Mouse (Mus musculus) embryonic stem cell, embryonic (primary cell): Measurements from ENCODE around the gene Meis1.

Experiments used
- CTCF ChIA-PET, 4 experiments: fragments of 300-600 bp in 2 of 4; fragments of 350-600 bp in 2 of 4; sonication (Branson Sonifier 250); formaldehyde crosslinking; loops; one replicate each; lab custom pipeline; 2022; ENCODE audit warnings: inconsistent platforms in 2 of 4; lab: Charles Lee
- POLR2A ChIA-PET, 4 experiments: fragments of 300-600 bp in 2 of 4; fragments of 350-600 bp in 2 of 4; sonication (Branson Sonifier 250); formaldehyde crosslinking; loops; one replicate each; lab custom pipeline; 2022; ENCODE audit warnings: antibody characterized with exemption in 4 of 4, inconsistent platforms in 1 of 4; lab: Charles Lee

Gene Meis1

DNA sequence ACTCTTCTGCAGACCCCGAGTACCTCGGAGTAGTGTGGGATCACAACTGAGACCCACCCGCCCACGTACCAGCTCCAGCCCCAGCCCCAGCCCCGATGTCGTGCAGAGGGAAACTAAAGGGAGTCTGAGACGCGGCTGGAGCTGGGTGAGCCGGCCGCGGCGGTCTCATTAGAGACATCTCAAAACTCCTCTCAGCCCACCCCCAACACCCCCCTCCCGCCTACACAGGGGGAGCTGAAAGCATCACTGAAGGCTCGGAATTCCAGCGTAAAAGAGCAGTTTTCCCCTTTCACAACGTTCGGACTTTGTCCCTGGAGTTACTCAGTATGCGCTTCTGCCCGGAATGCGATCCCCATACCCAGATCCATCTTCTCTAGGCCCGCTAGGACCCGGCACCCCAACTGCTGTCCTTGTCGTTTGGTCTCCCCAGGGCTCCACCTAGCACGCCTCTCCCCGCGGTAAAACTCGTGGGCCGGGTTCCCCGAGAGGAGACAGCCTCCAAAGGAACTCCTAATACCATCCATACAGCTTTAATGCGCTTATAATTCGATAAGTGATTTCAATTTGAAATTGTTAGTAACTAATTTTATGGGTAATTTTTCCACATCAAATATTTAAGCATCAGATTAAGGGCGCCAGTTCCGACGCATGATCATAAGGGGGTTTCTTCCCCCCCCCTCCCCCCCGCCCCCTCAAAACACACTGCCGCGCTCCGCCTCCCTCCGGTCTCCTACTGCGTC, 141.7 kb downstream of the Meis1 start:
- CTCF ChIA-PET, result interaction anchor here (0.7 to 1.7 kb wide), 6 partner anchors 50 to 490 kb away, joined by 3 to 9 read pairs (median 4); no protein-coding TSS in a partner anchor
- POLR2A ChIA-PET, result interaction anchor here in 1 of 4 experiments (0.6 to 2.2 kb wide), 5 partner anchors 11 to 144 kb away, joined by 3 to 9 read pairs (median 3); partner anchors contain the start of gene Meis1

DNA sequence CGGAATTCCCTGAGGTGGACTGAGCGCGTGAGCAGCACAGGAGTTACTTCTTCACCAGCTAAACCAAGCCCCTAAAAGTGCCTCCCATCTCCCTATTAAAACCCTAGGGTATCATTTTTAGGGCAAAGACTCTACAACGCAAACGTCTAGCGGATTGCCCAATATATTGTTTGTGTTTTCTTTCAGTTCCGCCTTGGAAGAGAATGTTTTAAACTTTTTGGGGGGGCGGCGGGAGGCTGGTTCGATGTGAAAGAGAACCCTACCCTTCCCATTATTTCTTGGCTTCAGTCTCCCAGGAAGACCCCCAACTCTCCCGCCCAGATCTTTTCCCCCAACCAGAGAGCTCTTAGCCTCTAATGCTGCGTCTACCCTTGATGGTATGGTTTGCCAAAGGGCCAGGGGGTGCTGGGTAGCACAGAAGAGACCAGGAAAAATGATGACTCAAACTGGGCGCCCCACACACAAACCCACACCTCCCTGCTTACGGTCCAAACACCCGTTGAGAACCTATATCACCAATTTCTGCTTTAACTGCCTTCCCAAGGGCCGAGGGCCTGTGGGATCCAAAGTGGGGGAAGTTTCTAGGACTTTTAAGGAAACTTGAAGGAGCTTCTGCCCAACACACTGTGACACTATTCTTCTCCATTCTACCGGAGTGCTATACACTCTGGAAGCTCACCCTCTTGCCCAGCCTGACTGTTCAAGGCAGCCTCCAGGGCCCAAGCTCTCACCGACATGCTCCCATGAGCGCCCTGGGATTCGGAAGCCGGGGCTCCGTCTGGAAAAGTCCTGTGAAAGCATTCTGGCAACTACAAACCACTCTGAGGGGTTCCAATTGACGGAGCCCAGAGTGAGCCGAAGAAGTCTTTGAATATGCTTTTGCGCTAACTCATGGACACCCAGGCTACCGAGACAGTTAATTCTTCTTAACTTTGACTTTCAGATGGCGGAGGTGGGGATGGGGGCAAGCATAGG, 142.6 kb downstream of the Meis1 start:
- POLR2A ChIA-PET, result interaction anchor here in 1 of 4 experiments (0.8 to 2.2 kb wide), 4 partner anchors 138 to 145 kb away, joined by 3 to 9 read pairs (median 4); partner anchors contain the start of gene Meis1
- CTCF ChIA-PET, result interaction anchor here in 2 of 4 experiments (0.8 to 1.7 kb wide), 3 partner anchors 137 to 151 kb away, joined by 4 to 9 read pairs (median 4); no protein-coding TSS in a partner anchor

DNA sequence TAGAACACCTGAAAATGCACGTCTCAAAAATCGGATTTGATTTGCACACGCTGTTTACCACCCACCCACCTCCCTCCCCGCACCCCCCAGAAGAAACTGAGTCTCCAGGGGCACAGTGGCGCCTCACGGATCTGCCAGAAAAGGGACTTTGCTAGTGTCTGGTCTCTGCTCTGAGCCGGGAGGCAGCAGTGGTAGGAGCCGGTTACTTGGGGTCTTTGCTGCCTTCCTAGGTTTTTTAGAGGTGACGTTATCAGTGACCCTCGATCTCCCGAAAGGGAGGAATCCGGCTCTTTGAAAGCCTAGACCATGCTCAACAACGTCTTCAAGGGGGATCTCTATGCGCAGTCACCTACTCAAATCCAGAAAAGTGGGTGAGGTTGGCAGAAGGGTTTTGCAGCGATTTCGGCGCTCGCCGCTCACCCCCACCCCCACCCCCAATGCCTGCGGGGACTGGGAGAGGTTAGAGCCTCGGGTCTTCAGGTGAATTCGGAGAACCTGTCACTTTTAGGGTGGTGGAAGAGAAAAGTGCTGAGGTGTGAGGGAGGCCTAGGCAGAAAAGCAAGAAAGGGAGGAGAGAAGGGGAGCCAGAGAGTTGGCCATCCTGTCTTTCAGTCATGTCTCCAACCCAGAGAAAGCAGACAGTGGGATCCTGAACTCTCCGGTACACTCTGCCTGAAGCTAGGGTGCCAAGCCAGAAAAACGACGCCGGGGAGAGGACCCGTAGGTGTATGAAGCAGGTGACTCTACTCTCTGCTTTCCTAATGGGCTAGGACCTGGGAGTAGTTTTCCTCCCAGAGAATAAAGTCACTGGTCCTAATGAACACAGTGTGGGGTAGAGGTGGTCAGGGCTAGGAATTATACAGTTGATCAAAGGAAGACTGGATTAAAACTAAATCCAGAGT, 143.5 kb downstream of the Meis1 start:
- ChIA-PET POLR2A (interaction anchor here in 1 of 4 experiments (2.0 to 2.2 kb wide), 2 partner anchors 144 to 146 kb away, joined by 6 to 9 read pairs; partner anchors contain the start of gene Meis1), CTCF (interaction anchor here in 1 of 4 experiments (1.7 kb wide), 1 partner anchor 145 kb away, joined by 9 read pairs; no protein-coding TSS in a partner anchor)

DNA sequence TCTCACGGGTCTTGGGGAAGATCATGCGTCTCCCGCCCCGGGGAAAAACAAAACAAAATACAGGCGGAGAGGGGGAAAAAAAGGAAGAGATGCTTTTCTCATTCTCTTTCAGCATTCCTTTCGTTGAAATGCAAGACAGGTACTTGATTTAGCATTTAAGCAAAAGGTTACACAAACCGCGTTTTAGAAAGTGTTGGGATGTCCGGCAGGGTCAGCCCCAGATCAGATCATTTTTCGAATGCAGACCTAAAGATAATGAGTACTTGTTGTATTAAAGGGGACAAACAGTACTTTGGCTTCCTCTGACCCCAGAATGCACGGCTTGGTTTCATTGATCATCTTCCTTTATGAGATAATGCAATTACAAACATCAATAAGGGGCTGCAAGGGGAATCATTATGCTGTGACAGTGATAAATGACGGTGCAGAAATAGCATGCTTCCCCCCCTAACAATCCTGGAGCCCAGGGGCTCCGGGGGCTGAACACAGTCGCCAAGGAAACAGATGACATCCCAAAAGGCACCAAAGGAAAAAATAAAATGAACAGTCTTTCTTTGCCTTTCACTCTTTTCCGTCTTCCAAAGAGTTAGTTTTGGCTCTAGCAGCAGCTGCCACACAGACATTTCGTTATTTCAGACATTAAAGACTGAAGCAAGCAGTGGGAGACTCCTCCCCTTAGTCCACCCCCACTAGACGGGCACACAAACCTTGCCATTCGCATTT, 144.3 kb downstream of the Meis1 start:
- ChIA-PET CTCF (no interaction called here), POLR2A (interaction anchor here in 1 of 4 experiments (1.3 kb wide), 1 partner anchor 141 kb away, joined by 5 read pairs; no protein-coding TSS in a partner anchor)

DNA sequence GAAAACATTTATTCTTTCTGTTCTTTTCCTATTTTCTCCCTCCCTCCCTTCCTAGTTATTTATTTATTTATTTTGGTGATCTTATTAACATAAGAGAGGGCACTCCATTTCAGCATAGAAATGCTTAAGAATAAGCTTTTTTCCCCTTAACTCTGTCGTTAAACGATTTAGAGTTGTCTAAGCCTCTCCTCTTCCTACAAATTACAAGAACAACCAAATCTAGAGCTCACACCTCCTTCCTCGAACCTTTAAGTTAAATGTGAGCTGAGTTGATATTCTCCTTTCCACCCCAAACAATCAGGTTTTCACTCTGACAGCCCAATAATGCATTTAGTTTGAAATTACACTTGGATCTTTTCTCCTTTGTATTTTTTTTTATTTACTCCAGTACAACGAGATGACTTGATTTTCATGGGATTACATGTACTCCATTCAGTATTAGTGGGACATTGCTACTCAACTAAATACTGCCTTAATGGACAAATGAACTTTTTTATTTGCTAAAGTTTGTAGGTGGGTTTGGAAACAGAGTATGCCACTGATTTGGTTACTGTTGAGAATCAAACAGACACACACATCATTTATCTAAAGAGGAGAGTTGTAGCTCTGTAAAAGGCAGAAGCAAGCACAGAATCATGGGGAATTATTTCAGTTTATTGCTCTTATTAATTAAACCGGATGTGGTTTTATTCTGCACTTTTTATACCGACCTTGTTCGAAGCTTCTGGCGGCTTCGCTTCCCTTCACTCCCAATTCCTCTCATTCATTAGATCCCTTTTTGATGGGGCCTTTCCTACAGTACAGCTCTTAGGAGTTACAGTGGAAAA, 145.1 kb downstream of the Meis1 start:
- CTCF ChIA-PET, result no interaction called here
- POLR2A ChIA-PET, result interaction anchor here in 1 of 4 experiments (1.0 to 1.3 kb wide), 2 partner anchors 141 to 142 kb away, joined by 3 to 5 read pairs; no protein-coding TSS in a partner anchor

DNA sequence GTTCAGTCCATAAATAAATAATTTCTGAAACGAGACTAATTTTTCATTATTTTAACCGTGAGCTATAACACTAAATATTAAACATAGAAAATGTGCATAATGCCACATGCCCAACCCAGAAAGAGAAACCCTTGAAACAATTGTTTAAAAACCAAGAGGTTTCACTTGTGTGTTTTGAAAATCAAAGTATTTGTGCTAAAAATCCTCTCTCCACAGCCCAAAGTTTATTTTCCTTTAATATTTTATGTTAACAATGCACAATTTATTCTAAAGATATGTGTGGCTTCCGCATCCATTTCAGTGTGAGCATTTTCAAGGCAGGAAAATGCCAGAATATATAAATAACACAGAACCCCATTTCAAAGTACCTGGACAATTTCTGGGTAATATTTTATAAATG, 146.0 kb downstream of the Meis1 start:
- ChIA-PET POLR2A (interaction anchor here in 1 of 4 experiments (1.0 to 1.2 kb wide), 2 partner anchors 141 kb away, joined by 3 to 5 read pairs; no protein-coding TSS in a partner anchor), CTCF (no interaction called here)

DNA sequence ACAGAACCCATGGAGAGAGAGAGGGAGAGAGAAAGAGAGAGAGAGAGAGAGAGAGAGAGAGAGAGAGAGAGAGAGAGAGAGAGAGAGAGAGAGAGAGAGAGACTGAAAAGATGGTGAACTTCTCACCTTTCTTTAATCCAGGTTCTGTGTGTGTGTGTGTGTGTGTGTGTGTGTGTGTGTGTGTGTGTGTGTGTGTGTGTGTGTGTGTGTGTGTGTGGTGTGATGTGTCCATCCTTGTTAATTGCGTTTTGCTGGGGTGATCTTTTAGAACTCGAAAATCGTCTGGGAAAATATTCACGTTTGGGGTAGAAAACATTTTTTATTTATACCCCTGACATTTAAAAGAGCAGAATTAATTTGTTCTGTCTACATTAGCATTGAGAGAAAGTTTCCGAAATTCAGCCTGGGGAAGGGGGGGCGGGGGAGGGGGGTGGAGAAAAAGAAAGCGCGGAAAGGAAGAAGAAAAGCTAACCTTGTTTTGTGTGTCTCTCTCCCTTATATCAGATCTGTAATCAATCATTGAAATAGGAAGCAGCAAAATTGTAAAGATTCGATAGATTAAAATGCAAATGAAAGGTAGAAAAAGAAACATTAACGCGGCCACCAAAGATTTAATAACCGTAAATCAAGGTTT, 146.6 kb downstream of the Meis1 start:
- ChIA-PET POLR2A (interaction anchor here in 3 of 4 experiments (0.5 to 1.2 kb wide), 5 partner anchors 43 to 250 kb away, joined by 3 to 5 read pairs (median 3); no protein-coding TSS in a partner anchor), CTCF (interaction anchor here in 2 of 4 experiments (0.7 to 1.2 kb wide), 2 partner anchors 148 to 1342 kb away, joined by 3 read pairs; no protein-coding TSS in a partner anchor)

DNA sequence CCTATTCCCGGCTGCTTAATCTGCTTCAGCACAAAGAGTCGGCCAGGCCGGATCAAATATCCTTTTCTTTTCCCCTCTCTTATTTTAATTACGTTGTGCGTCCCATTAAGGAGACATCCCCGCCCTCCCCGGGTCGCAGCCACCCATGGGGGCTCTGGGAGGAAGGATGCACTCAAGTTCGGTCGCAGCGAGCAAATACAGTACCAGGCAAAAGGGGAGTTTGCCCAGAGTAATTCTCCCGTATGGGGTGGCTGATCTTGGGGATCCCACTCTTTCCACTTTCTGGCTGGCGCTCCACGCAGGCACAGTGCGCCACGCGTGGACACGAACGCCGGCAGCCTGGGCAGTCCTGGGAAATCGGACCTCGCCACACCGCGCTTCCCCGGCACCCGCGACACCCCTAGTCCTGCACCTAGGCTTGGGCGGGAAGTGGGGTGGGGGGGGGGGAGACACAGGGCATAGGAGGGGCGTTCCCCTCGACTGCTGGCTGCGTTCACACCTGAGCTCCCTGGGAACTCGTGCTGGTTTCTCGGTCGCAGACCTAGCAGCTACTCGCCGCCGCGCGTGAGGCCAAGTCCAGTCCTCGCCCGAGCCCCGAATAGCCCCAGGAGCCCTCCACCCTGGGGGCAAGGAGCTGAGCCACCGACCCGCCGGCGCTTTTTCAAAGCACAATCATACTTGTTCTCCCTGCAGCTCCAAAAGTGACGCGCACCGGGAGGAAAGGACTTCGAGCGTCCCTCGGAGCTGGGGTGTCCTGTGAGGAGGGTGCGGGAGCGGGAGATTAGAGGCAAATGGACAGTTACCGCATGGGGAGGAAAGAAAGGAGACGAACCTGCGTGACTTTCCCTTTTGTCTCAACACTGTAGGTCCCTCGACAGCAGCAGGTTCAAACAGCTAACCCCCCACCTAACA, 147.4 kb downstream of the Meis1 start:
- POLR2A ChIA-PET, result interaction anchor here in 3 of 4 experiments (0.5 to 1.2 kb wide), 5 partner anchors 42 to 249 kb away, joined by 3 to 5 read pairs (median 3); no protein-coding TSS in a partner anchor
- CTCF ChIA-PET, result interaction anchor here in 2 of 4 experiments (0.7 to 1.2 kb wide), 2 partner anchors 149 to 1341 kb away, joined by 3 read pairs; no protein-coding TSS in a partner anchor

DNA sequence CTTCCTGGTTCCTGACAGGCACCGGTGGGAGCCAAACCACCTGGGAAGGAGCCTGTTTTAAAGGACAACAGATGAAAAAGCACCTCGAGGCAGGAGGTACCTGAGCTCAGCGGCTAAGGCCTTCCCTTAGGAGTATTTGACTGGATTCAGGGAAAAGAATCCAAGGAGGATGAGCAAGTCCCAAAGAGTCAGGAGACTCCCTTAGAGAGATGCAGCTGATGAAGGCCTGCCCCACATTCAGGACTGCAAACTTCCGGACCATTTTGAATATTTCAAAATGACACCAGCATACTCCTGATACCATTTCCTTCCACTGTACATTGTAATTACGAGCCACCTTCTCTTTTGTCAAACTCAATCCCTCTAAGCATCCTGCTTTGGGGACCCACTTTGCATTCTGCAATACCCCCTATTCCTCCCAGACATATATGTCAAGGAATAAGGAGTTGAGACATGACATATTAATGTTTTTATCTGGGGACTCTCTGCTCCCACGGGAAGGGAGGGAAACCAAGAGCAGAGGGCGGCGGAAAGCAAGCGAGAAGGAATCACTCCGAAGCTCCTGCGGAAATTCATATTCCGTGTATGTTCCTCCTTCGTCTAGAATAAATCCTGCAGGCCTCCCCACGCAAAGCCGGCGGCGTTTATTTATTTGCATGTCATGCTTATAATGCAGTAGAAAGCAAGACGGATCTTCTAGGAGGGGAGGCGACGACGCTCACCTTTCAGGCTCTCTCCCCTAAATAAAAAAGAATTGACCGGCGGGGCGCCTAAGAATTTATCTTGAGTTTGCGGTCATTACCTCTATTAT, 148.5 kb downstream of the Meis1 start:
- POLR2A ChIA-PET, result no interaction called here

DNA sequence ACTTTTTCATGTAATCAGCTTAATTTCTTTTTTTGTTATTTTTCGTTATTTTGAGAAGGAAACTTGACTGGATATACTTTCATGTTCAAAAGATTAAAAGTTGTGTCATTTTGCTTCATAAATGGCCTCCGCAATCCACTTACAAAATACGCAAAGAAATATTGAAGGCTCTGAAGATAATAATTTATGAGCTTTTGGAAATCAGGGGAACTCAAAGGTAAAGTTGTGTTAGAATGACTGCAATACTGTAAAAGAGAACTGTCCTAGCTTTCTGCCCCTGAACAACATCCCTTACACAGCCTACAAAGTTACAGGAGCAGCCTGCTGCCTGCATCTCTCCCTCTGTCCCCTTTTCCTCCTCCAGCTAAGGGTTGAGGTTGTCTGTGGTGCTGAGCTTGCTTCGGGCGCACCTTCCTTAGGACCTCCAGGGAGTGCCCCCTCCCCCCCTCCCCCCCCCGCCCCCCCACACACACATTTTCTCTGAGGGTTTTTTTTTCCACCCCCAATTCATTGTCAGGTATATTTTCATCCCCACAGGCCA, 149.3 kb downstream of the Meis1 start:
- POLR2A ChIA-PET, result interaction anchor here in 2 of 4 experiments (0.6 kb wide), 2 partner anchors 152 to 1166 kb away, joined by 3 to 4 read pairs; no protein-coding TSS in a partner anchor
- CTCF ChIA-PET, result interaction anchor here in 1 of 4 experiments (0.6 kb wide), 1 partner anchor 1056 kb away, joined by 3 read pairs; no protein-coding TSS in a partner anchor

More for the DNA sequence above, 148.5 kb downstream of the Meis1 start:
- CTCF ChIA-PET, result interaction anchor here in 1 of 4 experiments (0.6 kb wide), 1 partner anchor 1055 kb away, joined by 3 read pairs; no protein-coding TSS in a partner anchor

DNA sequence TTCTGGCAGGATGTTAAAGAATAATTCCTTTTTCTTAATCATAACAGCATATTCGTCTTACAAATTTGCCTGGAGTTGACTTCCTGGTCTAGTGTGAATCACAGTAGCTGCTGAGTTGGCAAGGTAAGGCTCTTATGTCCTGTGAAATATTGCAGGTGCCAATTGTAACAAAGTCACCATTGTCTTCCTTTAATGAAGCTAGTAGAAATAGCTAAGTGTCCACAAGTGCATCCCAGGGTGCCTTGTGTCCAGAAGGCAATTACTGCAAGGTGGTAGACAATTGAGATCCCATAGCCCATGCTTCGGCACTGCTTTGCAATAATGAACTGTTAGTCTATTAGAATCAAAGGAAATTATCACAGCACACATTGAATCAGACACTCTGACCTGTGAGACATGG, 151.1 kb downstream of the Meis1 start:
- CTCF ChIA-PET, result no interaction called here
- POLR2A ChIA-PET, result interaction anchor here in 1 of 4 experiments (0.7 kb wide), 1 partner anchor 472 kb away, joined by 3 read pairs; no protein-coding TSS in a partner anchor

DNA sequence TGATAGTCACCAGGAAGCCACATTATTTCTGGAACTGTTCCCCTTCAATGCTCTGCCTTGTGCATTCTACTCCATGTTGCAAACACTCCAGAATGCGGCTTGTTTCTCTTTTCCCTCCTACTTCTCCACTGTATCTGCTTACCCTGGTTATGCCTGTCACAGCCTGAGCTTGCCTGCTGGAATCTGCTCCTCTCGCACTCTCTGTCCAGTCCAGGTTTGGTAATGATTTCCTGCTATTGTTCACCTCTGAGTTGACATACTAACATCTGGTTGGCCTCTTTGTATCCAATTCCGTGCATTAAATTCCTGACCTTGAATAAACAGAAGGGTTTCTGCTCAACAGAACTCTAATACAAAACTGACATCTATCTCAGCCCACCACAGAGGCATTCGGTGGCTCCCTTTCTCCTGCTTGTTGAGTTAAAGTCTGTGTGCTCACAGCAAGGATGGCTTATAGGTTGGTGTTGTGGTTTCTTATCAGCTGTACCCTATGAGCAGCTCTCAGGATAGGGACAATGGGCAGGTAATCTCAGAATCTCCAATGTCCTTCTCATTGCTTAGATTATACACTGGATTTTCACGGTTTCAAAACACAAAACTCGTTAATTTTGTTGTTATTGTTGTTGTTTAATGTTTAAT, 152.5 kb downstream of the Meis1 start:
- CTCF ChIA-PET, result interaction anchor here in 2 of 4 experiments (0.6 kb wide), 2 partner anchors 147 to 532 kb away, joined by 3 to 4 read pairs; no protein-coding TSS in a partner anchor
- POLR2A ChIA-PET, result no interaction called here

DNA sequence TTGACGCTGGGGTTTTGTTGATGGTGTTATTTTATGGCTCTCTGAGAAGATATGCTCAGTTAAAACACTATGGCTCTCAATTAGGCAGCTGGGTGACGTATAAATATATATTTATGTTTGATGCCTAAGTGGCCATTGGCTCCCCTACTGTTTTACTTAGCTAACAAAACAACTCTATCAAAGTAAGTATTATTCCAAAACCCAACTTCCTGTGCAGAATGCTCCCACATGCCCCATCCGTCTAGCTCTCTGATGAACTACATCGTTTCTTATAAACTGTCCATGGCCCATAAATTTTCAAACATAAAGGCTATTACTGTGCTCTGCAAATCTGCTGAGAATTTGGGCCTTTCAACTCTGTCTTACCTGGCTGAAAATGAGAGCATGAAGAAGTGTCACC, 168.0 kb downstream of the Meis1 start:
- POLR2A ChIA-PET, result no interaction called here
- CTCF ChIA-PET, result no interaction called here
